Mouse (Mus musculus) thymus, adult 18-20 months (tissue): Measurements from ENCODE around the gene Tbc1d10c.

Experiments
- DNase-seq, 2 experiments: peaks; one replicate each; pipeline ENCODE4 v3.0.0; 2022; ENCODE audit warnings: mixed read lengths in 2 of 2

The Tbc1d10c gene

DNA sequence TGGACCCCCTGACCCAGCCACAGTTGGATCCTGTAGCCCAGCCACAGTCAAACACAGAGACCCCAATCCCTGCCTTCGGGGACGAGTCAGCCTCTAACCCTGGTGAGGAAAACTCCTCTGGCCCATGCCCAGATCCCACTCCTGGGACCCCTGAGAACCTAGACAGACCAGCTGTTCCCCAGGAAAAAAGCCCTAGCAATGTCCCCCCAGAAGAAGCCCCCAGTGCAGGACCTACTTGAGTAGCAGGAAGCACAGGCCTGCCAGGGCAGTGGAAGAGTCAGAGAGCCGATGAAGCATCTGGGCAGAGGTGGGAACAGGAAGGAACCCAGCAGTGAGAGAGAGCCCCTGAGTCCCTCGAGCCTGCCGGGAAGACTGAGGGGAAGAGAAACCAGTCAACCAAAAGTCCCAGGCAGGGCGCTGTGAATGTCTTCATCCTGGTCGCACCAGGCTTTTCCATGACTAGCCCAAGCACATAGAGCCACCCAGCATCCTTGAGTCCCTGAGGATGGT lies 47.3 kb downstream of the Tbc1d10c start, which contains the start of gene Cabp4:
TSS of gene Cabp4 (minus strand) at position 275 of the 510 bp plus-strand sequence.
- no peak for DNase-seq

DNA sequence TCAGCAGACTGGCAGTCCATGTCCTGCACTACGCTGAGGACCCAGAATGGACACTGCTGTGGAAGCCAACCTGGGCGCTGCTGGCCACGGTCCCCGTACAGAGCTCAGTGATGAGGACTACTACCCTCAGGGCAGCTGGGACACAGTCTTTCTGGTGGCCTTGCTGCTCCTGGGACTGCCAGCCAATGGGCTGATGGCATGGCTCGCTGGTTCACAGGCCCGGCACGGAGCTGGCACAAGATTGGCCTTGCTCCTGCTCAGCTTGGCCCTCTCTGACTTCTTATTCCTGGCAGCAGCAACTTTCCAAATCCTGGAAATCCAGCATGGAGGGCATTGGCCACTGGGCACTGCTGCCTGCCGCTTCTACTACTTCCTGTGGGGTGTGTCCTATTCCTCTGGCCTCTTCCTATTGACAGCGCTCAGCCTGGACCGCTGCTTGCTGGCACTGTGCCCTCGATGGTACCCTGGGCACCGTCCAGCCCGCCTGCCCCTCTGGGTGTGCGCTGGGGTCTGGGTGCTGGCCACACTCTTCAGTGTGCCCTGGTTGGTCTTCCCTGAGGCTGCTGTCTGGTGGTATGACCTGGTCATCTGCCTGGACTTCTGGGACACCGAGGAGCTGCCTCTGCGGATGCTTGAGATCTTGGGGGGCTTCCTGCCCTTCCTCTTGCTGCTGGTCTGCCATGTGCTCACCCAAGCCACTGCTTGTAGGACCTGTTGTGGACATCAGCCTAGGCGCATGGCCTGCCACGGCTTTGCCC lies 48.5 kb downstream of the Tbc1d10c start:
- no peak for DNase-seq

DNA sequence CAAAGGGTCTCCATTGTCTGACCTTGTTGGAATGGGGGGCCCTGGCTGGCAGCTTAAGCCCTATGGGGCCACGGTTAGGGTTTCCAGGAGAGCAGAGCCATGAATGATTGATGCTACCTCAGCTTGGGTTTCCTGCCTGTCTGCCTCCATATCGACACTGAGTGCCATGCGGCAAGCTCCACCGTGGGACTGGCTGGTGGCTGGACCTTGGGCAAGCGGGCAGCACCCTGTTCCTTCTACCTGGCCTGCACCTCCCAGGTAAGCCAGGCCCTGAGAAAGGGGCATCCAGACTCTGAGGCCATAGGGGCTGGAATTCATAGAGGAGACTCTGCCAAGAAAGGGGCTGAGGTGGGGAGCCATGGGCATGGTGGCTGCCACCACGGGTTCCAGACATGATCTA lies 50.9 kb downstream of the Tbc1d10c start:
- no peak for DNase-seq

DNA sequence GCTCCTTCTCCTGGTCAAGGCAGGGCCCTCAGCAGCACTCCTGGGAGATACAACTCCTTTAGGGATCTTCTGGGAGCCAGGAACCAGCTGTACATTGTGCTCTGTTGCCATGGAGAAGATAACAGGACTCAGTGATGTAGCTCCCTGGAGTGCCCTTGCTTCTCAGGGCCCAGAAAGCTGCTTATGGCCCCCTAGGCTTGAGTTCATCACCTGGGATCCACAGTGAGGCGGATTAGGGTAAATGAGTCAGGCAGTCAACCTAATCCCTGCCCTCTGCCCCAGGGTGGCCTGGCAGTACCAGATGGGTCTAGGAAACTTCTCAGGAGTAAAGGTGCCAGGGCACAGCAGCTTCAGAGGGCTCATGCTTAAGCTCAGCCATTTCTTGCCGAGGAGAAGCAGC lies 51.6 kb downstream of the Tbc1d10c start, which contains the start of gene Gpr152:
TSS of gene Gpr152 (plus strand) at position 342 of the 400 bp plus-strand sequence.
- DNase-seq: no peak

DNA sequence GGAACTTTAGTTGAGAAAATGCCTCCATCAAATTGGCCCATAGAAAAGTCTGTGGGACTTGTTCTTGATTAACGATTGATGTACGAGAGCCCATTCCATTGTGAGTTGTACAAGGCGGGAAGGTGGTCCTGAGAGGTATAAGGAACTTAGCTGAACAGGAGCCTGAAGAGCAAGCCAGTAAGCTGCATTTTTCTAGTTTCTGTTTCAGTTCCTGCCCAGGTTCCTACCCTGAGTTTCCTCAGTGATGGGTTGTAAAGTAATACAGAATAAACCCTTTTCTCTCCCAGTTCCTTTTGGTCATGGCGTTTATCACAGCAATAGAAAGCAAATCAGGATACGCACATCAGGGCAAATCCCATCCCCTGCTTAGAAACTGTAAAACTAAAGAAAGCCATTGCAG lies 53.2 kb downstream of the Tbc1d10c start:
- no peak for DNase-seq

DNA sequence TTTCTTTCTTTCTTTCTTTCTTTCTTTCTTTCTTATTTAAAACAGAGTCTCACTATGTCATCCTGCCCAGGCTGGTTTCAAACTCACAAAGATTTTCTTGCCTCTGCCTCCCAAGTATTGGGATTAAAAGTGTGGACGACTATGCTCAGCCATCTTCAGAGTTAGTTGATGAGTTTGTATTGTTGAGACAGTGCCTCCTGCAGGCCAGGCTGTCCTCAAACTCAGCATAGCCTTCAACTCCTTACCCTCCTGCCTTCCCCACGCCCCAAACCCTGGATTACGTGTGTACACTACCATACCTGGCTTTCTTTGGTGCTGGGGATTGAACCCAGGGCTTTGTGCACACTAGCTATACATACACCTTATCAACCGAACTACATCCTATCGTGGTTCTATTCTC lies 54.6 kb downstream of the Tbc1d10c start:
- no peak for DNase-seq

DNA sequence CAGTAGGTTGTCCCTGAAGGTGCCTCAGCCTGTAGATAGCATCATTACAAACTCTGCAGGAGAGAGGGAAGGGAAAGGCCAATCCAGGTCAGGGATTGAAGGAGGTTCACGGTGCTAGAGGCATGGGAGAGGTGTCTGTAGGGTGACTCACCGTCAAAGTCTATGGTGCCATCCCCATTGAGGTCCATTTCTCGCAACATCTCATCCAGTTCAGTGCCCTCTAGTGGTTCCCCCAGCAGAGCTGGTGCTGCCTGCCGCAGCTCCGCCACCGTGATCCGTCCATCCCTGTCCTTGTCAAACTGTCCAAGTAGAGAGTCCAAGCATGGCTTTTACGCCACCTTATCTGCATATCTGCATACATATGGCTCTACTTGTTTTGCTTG lies 55.1 kb downstream of the Tbc1d10c start:
- peak in 1 of 2 experiments; percentile 24 for DNase-seq

DNA sequence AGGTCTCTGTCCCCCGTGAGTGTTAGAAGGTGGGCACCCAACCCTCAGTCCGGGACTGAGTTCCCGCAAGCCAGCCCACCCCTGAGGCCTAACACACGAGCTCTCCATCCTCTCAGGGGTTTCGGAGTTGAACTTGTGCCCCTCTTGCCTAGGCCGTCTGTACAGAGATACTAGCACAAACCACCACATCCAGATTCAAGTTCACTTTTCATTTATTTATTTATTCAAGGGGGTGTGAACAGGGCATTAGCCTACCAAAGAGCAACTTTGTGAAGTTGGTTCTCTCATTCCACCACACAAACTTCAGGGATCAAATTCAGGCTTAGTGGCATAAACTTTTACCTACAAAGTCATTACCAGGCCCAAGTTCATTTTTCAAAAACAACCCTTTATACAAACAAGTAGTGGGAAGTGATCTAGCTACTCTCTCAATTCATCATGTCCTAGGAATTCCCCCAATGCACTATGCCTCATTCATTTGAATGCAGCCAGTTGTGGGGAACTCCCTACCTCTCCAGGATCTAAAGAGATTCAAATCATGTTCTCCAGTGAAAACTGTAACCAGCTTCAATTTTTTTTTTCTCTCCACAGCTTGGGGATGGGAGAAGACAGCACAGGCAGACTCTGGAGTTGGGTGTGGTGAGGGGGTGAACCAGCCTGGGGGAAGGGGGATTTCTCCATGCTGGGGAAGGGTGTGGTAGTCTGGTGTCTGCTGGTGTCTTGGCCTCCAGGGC lies 55.7 kb downstream of the Tbc1d10c start:
- peak in 1 of 2 experiments; percentile 10 for DNase-seq

- no peak for DNase-seq
These were observed 56.7 kb downstream of the Tbc1d10c start for GRCm38 (mm10) chr19:4134354-4134753.
